1 mouse cellular context compared by ENCODE assay signal in the genomic region with DNA sequence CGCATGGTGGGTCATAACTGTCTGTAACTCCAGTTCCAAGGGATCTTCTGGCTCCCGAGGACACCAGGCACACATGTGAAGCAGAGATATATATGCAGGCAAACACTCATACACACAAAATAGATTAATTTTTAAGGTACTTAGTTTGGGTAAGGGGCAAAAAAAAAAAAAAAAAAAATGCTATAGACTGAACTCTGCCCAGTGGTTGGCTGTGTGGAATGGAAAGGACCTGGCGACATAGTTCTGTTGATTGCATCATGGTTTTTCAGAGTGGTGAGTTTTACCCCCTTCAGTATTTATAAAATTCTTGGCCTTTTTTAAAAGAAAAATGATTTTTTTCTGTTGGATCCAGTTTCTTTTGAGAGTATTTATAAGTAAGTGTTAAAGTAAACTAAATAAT.
TF ChIP-seq lines count a peak whose summit lies in the region.

No protein-coding gene starts in this region.

TF ChIP-seq in myocyte, 11 proteins besides CTCF, POLR2A, EP300 and RAD21 (continued from another document):
- TF ChIP-seq MAX (IDR thresholded peaks at IDR 0.05; ENCODE audit: low read depth): no peak
- TF ChIP-seq USF1 (IDR thresholded peaks at IDR 0.05; ENCODE audit: low read depth): no peak
- TF ChIP-seq MYOD1 (IDR thresholded peaks at IDR 0.05; ENCODE audit: control insufficient read depth in 1 of 3, insufficient read length in 2 of 3, low read depth in 2 of 3): no peak
